Mouse (Mus musculus) heart, embryonic 15.5 days (tissue): Measurements from ENCODE around the gene Moxd1. TPM values are rescaled to one million over a fixed set of nuclear protein-coding genes. Genes with fewer than 3 reads are reported as not detected.

Experiments
- ATAC-seq: fragments of 200-750 bp; cut with Nextera tagmentation; replicated peaks from 2 replicates; pipeline ENCODE4 v1.8.0; 2017; ENCODE audit warnings: low read depth, moderate TSS enrichment; ENCODE audit not compliant: insufficient number of reproducible peaks, insufficient read depth, low FRiP score
- H3K27ac ChIP-seq: fragments of 300-500 bp; sonication (generic); 2 replicates; pipeline ENCODE4 v1.5.1; 2015; ENCODE audit warnings: mild to moderate bottlenecking, inconsistent platforms
- H3K27me3 ChIP-seq: fragments of 300-500 bp; sonication (generic); 2 replicates; pipeline ENCODE4 v1.6.1; 2015; ENCODE audit warnings: inconsistent platforms
- H3K36me3 ChIP-seq: fragments of 300-500 bp; sonication (generic); 2 replicates; pipeline ENCODE4 v1.6.1; 2015; ENCODE audit warnings: mild to moderate bottlenecking, inconsistent platforms
- H3K4me1 ChIP-seq: fragments of 300-500 bp; sonication (generic); replicated peaks from 2 replicates; pipeline ENCODE4 v1.6.1; 2015; ENCODE audit warnings: inconsistent platforms
- H3K4me2 ChIP-seq: fragments of 300-500 bp; sonication (generic); 2 replicates; pipeline ENCODE4 v1.6.1; 2015; ENCODE audit warnings: inconsistent platforms, mild to moderate bottlenecking, moderate library complexity
- H3K4me3 ChIP-seq: fragments of 300-500 bp; sonication (generic); 2 replicates; pipeline ENCODE4 v1.5.1; 2015; ENCODE audit warnings: mild to moderate bottlenecking, inconsistent platforms
- H3K9ac ChIP-seq: fragments of 300-500 bp; sonication (generic); 2 replicates; pipeline ENCODE4 v1.6.1; 2015; ENCODE audit warnings: mild to moderate bottlenecking, inconsistent platforms
- H3K9me3 ChIP-seq: fragments of 300-500 bp; sonication (generic); replicated peaks from 2 replicates; pipeline ENCODE4 v1.6.1; 2016; ENCODE audit warnings: inconsistent platforms
- WGBS: fragments of 180-500 bp; shearing (Covaris S2); methylation state at CpG from one replicate; pipeline ENCODE4 v1.1.7; 2015; ENCODE audit warnings: mixed read lengths; 5-methylcytosine and 5-hydroxymethylcytosine counted together
- polyA plus RNA-seq: library from polyadenylated mRNA; unstranded; fragments of >200 nt; fragmentation: Nextera tagmentation; extraction: Ambion mirVana; gene quantifications from 2 replicates; pipeline ENCODE4 v1.2.1, GENCODE M21; 2015

The Moxd1 gene
- polyA plus RNA-seq, 1 experiment from 2014 or later = 11.4 TPM

- 61% methylated on average over 12 of the region's 12 CpGs for WGBS
- no peak overlapping the region for H3K4me3 ChIP-seq
- H3K27ac ChIP-seq = no peak overlapping the region
- H3K4me1 ChIP-seq = peaks cover 4% of the 10 kb centered on the region
- ATAC-seq = no peak
- no peak overlapping the region for H3K4me2 ChIP-seq
- H3K9ac ChIP-seq = no peak overlapping the region
- no peaks in the 10 kb centered on the region for H3K36me3 ChIP-seq
- peaks cover 19% of the 10 kb centered on the region for H3K27me3 ChIP-seq
- no peaks in the 10 kb centered on the region for H3K9me3 ChIP-seq
Observed at GRCm38 (mm10) chr10:24228318-24229183, 5.2 kb downstream of the Moxd1 start.

- no peak for ATAC-seq
- Histone ChIP-seq H3K27ac (no peak overlapping the region), H3K4me2 (no peak overlapping the region), H3K9ac (no peak overlapping the region), H3K27me3 (no peaks in the 10 kb centered on the region), H3K36me3 (no peaks in the 10 kb centered on the region), H3K9me3 (no peaks in the 10 kb centered on the region), H3K4me1 (no peaks in the 10 kb centered on the region), H3K4me3 (no peak overlapping the region)
- WGBS = 70% methylated on average over 4 of the region's 4 CpGs
Observed at GRCm38 (mm10) chr10:24232281-24232680, 9.0 kb downstream of the Moxd1 start.

GRCm38 (mm10) chr10:24235426-24236283 lies 12.3 kb downstream of the Moxd1 start:
- H3K4me1 ChIP-seq = no peaks in the 10 kb centered on the region
- no peaks in the 10 kb centered on the region for H3K36me3 ChIP-seq
- ATAC-seq = no peak
- no peak overlapping the region for H3K27ac ChIP-seq
- H3K9ac ChIP-seq = no peak overlapping the region
- H3K4me2 ChIP-seq = no peak overlapping the region
- H3K27me3 ChIP-seq = no peaks in the 10 kb centered on the region
- no peaks in the 10 kb centered on the region for H3K9me3 ChIP-seq
- H3K4me3 ChIP-seq = no peak overlapping the region
- WGBS = 70% methylated on average over 23 of the region's 23 CpGs

GRCm38 (mm10) chr10:24246815-24247214 lies 23.5 kb downstream of the Moxd1 start:
- no peak overlapping the region for H3K9ac ChIP-seq
- no peaks in the 10 kb centered on the region for H3K36me3 ChIP-seq
- H3K4me3 ChIP-seq = no peak overlapping the region
- no peak overlapping the region for H3K4me2 ChIP-seq
- no peaks in the 10 kb centered on the region for H3K27me3 ChIP-seq
- no peaks in the 10 kb centered on the region for H3K9me3 ChIP-seq
- WGBS = 71% methylated on average over 4 of the region's 4 CpGs
- no peak overlapping the region for H3K27ac ChIP-seq
- no peak for ATAC-seq
- H3K4me1 ChIP-seq = no peaks in the 10 kb centered on the region

GRCm38 (mm10) chr10:24248116-24248515 lies 24.8 kb downstream of the Moxd1 start:
- Histone ChIP-seq H3K4me2 (no peak overlapping the region), H3K27me3 (no peaks in the 10 kb centered on the region), H3K27ac (no peak overlapping the region), H3K9me3 (no peaks in the 10 kb centered on the region), H3K9ac (no peak overlapping the region), H3K36me3 (no peaks in the 10 kb centered on the region), H3K4me1 (no peaks in the 10 kb centered on the region), H3K4me3 (no peak overlapping the region)
- ATAC-seq = no peak

DNA sequence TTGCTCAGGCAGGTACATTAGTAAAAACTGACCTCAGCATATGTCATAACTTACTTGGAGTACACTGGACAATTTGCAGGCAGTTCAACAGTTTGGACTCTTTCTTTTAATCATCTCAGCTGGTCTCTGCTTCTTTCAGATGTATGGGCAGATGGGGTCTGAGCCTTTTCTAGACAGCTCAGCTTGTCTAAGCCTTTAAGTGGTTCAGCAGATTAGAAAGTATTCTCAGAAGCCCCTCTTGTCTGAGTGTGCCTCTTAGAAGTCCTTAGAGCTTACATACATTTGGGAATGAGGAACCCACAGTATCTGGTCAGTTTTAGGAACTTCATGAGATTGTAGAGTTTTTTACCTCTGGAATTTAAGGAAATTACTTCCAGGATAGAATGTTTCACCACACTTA lies 28.3 kb downstream of the Moxd1 start:
- no peak for ATAC-seq
- no peak overlapping the region for H3K4me3 ChIP-seq
- H3K9ac ChIP-seq = no peak overlapping the region
- no peaks in the 10 kb centered on the region for H3K9me3 ChIP-seq
- H3K27me3 ChIP-seq = no peaks in the 10 kb centered on the region
- no peak overlapping the region for H3K27ac ChIP-seq
- no peaks in the 10 kb centered on the region for H3K36me3 ChIP-seq
- no peak overlapping the region for H3K4me2 ChIP-seq
- no peaks in the 10 kb centered on the region for H3K4me1 ChIP-seq

GRCm38 (mm10) chr10:24258150-24258549 lies 34.8 kb downstream of the Moxd1 start:
- H3K4me2 ChIP-seq = no peak overlapping the region
- H3K27ac ChIP-seq = no peak overlapping the region
- WGBS = 52% methylated on average over 7 of the region's 7 CpGs
- no peaks in the 10 kb centered on the region for H3K36me3 ChIP-seq
- no peak overlapping the region for H3K9ac ChIP-seq
- H3K4me3 ChIP-seq = no peak overlapping the region
- ATAC-seq = no peak
- H3K4me1 ChIP-seq = no peaks in the 10 kb centered on the region
- H3K9me3 ChIP-seq = no peaks in the 10 kb centered on the region
- H3K27me3 ChIP-seq = no peaks in the 10 kb centered on the region

DNA sequence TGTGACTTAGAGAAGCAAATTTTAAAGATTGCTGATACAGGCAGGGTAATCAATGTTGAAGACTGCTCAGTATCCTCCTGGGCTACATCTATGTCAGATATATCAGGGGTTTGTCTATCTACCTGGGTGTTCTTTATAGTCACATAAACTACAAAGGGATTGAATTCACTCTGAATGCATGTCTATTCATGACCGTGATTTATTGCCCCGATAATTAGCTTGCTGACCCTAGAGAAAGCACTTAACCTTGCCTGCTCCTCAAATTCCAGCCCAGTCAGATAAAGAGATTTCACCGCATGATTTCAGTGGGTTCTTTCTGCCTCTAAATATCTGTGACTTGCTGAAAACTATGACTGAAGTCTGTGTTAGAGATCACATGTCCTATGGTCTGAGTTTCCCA lies 35.6 kb downstream of the Moxd1 start:
- no peak overlapping the region for H3K4me2 ChIP-seq
- H3K9me3 ChIP-seq = no peaks in the 10 kb centered on the region
- H3K27me3 ChIP-seq = no peaks in the 10 kb centered on the region
- 61% methylated on average over 3 of the region's 3 CpGs for WGBS
- no peaks in the 10 kb centered on the region for H3K4me1 ChIP-seq
- no peak overlapping the region for H3K27ac ChIP-seq
- ATAC-seq = no peak
- no peak overlapping the region for H3K4me3 ChIP-seq
- no peaks in the 10 kb centered on the region for H3K36me3 ChIP-seq
- H3K9ac ChIP-seq = no peak overlapping the region

DNA sequence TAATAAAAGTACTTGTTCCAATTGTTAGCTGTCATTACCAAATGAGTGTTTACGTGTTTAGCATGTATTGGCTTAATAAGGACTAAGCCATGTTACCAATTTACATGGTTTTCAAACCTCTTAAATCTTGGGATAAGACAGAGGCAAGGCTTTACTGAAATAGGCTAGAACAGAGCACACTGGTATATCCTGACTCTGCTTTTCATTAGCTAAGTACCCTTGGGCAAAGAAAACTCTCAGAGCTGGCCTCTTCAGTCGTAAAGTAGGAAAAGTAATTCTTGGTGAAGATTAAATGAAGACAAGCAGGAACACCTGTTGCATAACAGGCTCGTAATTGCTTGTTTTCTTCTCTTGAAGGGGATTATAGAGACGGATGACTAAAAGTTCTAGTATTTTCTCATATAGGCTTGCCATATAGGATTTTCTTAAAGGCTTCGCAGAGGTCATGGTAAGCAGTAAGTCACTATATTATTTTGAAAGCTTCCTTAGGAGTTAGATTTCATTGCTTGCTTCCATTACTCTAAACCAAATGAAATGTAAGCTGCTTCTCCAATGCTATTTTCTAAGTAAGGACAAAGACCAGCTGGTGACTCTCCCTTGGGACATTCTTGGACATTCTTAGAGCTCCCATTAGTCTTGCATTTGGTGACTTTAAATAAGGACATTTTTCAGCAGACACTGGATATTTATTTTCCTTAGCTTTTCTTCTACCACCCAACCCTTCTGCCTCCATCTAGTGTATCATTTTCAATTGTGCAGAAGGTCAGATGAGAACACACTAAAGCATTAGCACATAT lies 36.7 kb downstream of the Moxd1 start:
- no peak overlapping the region for H3K4me2 ChIP-seq
- no peaks in the 10 kb centered on the region for H3K9me3 ChIP-seq
- H3K9ac ChIP-seq = no peak overlapping the region
- no peaks in the 10 kb centered on the region for H3K4me1 ChIP-seq
- no peak for ATAC-seq
- no peaks in the 10 kb centered on the region for H3K27me3 ChIP-seq
- WGBS = 76% methylated on average over 5 of the region's 5 CpGs
- no peak overlapping the region for H3K27ac ChIP-seq
- no peaks in the 10 kb centered on the region for H3K36me3 ChIP-seq
- no peak overlapping the region for H3K4me3 ChIP-seq

GRCm38 (mm10) chr10:24267520-24267919 lies 44.2 kb downstream of the Moxd1 start:
- no peaks in the 10 kb centered on the region for H3K36me3 ChIP-seq
- no peak for ATAC-seq
- H3K27me3 ChIP-seq = no peaks in the 10 kb centered on the region
- 63% methylated on average over 2 of the region's 2 CpGs for WGBS
- no peaks in the 10 kb centered on the region for H3K4me1 ChIP-seq
- no peak overlapping the region for H3K4me3 ChIP-seq
- no peak overlapping the region for H3K9ac ChIP-seq
- H3K9me3 ChIP-seq = no peaks in the 10 kb centered on the region
- no peak overlapping the region for H3K27ac ChIP-seq
- no peak overlapping the region for H3K4me2 ChIP-seq

DNA sequence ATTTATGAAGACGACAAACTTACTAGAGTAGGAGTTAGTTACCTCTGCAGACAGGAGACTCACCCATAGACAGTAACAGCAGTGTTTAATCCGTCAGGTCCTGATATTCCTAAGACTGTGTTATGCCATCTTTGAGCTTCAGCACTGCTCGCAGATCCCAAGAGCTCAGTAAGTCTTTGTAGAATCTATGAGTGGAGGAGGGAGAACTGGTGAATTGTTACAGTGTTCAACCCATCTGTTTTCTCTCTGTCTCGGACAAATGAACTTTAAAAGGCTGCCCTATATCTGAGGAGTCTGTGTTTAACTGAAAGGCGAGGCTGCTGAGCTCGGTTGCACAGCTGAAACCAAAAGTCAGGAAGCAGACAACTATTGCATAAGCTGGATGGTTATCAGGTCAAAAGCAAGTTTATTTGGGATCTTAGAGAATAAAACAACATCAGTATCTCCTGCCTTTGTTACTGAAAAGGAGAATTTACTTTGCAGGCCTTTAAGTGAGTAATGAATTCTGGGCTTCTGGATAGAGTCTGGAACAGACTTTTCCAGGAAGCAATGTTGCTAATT lies 47.8 kb downstream of the Moxd1 start:
- no peak overlapping the region for H3K27ac ChIP-seq
- no peaks in the 10 kb centered on the region for H3K9me3 ChIP-seq
- no peaks in the 10 kb centered on the region for H3K36me3 ChIP-seq
- H3K9ac ChIP-seq = no peak overlapping the region
- H3K4me3 ChIP-seq = no peak overlapping the region
- no peaks in the 10 kb centered on the region for H3K27me3 ChIP-seq
- no peak overlapping the region for H3K4me2 ChIP-seq
- no peak for ATAC-seq
- H3K4me1 ChIP-seq = no peaks in the 10 kb centered on the region
- 58% methylated on average over 6 of the region's 6 CpGs for WGBS
